Mouse (Mus musculus): ENCODE data around the gene Mt3. TPM values are rescaled to one million over a fixed set of nuclear protein-coding genes. Genes with fewer than 3 reads are reported as not detected.
"Not testable (repeated sequence)": the region's sequence is repeated elsewhere in the genome, so short reads cannot be mapped to it uniquely, and the experiment has no call there.

The Mt3 gene
- total RNA-seq (2021): 4.3 and 8.4 TPM in 2 replicates
- long read RNA-seq, experiment 1, partial matches to known transcripts: 0 of 3 reads
- long read RNA-seq, experiment 1, other reads (novel, unspliced or antisense): 0 of 3 reads
- long read RNA-seq, experiment 2, partial matches to known transcripts: 0 of 3 reads
- long read RNA-seq, experiment 2, other reads (novel, unspliced or antisense): 0 of 3 reads

DNA sequence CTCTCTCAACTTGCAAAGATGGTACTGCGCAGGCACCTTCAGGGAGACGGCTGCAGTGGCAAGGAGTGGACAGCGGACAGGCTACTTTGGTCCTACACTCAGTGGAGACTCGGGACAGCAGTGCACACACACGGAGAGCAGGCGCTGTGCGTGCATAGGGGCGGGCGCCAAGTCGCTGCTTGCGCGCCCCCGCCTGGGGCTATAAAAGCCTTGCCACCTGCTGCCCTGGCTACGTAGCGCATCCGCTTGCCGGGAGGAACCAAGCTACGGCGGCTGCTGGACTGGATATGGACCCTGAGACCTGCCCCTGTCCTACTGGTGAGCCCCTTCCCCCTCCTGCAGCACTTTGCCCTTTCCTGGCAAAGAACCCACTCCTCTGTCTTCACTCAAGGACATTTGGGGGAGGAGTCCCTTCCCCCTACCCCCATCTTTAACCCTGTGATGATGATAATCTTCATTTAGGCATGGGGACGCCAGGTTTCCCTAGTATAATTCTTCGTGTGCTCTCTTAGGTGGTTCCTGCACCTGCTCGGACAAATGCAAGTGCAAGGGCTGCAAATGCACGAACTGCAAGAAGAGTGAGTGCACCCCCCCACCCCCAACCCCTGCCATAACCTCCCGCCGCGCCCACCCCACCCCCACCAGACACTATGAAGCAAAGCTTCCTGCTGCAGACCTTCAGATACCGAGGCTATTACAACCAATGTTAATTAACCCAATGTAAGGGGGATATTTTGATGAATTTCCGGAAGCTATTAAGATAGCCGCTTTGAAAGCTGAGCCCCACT is at the start of gene Mt3:
Mt3 (plus strand) TSS at position 95 of the 788 bp plus-strand sequence.
- peak; percentile 64 for DNase-seq

DNA sequence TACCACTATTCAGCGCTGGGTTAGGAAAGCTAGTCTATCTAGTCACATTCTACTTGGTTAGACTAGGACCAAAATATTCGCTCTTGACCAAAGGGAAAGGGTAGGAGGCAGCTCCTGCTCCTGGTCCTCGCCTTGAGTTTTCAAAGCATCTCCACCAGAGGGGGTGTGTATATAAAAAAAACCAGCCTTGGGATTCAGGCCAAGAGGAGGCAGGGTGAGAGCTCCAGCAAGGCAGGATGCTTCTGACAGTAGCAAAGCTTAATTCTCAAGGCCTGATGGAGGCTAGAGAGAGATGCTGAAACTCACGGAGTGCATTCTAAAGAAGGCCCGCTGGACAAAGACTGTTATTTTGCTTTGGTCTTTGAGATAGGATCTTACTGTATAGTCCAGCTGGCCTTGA is 48.3 kb upstream of the Mt3 start:
- peak; percentile 73 for DNase-seq

DNA sequence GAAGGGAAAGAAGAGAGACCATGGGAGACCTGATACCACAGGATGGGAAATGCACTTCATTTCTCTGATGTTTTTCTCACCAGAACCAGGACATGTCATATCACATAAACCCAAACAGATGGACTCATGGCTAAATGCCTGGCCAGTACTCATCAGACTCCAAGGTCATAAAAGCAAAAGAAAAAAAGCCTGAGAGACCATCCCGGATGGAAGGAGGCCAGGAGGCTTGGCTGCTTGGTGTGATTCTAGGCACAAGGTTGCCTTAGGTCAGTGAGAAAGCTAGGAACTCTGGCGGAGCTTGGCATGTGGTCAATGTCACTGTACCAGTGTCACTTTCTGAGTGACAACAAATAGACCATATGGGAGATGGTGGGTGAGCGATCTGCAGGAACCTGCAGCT is 44.5 kb upstream of the Mt3 start:
- DNase-seq: peak; percentile 80

DNA sequence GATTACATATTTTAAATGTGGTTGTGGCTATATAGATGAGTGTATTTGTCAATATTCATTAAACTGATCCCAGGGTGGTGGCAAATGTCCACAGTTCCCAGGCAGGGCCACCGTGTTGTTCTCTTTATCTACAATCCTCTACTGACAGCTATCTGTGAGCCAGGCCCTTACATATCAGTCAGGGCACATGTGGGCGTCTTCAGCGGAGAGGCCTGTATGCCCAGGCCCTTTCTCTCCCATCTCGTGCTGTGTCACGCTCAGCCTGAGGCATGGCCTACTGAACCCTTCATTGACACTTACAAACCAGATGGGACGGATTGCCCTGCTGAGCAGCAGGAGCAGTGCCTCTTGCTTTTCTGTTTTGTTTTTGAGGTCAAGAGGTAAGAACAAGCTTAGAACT is 43.0 kb upstream of the Mt3 start:
- no peak for DNase-seq

DNA sequence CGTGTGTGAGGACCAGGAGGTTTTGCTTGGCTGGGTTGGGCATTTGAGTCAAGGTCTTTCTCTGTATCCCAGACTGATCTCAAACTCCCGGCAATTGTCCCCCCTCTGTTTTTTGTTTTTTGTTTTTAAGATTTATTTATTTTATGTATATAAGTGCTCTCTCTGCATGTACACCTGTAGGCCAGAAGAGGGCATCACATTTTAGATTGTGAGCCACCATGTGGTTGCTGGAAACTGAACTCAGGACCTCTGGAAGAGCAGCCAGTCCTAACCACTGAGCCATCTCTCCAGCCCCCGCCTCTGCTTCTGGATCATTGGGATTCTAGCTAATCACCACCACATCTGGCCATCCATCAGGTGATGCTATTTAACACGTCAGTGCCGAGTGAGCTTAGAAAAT is 42.6 kb upstream of the Mt3 start:
- no peak for DNase-seq

DNA sequence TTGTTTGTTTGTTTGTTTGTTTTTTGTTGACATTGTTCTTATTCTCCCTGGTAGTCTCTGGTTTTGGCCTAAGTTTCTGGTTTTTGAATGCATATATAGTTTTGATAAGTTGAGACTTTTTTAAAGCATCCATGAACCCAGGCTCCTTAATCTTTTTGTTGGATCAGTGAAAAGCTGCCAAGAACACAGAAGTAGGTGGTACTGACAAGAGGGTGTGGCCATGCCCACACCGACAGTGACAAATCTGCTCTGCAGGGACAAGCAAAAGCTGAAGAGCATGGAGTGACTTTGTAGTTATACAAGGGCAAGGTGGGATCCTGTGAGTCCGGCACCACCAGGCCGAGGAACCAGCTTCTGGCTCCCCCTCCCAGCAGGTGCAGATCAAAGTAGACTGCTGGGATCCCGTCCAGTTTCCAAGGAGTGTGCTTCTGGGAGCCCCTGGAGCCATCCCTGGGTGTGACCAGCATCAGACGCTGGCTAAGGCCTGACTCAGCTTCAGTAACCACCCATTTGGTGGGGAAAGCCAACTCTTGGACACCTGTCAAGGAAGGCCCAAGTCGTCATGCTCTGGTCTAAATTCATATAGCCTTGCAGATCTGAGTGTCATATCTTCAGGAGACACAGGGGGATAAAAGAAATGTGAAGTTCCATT is 41.8 kb upstream of the Mt3 start:
- no peak for DNase-seq

DNA sequence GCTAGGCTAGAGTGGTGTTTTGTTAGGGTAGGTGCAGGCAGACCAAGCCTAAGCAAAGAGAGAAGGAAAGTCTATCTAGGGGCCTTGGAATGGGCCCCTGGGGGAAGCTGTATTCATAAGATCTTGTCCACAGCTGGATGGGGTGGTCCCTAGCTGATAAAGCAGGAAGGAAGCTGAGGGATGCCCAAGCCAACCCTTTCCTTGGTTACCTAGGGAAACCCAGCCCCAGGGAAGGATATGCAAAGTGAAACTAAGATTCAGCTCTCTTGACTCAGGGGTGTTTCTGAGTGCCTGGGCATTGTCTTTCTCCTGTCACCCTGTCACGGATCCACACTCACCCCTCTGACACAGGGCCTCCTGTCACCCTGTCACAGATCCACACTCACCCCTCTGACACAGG is 39.0 kb upstream of the Mt3 start:
- no peak for DNase-seq

DNA sequence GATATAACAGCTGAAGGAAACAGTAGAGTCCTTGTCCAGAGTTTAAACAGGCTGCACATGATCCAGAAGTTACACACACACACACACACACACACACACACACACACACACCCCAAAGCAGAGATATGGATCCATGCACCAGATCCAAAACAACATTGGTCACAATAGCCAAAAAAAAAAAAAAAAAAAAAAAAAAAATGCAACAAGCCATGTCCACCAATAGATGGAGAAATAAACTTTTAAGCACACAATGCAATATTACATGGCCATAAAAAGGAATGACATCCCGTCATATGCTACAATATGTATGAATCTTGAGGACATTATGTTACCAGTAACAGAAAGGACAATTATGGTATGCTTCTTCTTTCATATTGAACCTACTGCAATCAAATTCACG is 38.4 kb upstream of the Mt3 start:
- DNase-seq: no peak

DNA sequence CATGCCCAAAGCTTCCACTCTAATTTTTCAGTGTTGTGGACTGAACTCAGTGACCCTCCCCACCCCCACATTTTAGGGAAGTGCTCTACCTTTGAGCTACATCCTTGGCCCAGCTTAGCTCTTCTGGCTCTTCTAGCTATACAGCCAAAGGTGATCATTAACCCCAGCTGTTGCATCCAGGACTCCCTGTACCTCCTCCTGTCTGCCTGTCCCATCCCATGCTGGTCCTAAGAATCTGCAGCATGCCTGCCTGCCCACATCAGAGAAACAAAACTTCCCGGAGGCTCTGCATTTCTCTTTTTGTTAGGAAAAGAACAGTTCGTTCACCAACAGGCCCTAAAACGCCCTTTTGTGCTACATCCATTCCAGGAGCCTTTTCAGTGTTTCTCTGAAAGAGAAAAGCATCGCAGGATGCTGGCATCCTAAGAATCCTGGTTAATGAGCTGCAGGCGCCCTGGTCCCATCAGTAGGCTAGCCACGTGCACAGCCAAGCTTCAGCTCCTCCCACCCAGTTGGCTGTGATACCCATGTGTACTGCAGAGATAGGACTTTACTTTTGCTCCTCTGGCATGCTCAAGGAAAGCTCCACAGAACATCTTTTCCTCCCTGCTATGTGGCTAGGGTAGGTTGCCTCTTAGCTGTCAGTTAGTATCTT is 33.5 kb upstream of the Mt3 start:
- no peak for DNase-seq

DNA sequence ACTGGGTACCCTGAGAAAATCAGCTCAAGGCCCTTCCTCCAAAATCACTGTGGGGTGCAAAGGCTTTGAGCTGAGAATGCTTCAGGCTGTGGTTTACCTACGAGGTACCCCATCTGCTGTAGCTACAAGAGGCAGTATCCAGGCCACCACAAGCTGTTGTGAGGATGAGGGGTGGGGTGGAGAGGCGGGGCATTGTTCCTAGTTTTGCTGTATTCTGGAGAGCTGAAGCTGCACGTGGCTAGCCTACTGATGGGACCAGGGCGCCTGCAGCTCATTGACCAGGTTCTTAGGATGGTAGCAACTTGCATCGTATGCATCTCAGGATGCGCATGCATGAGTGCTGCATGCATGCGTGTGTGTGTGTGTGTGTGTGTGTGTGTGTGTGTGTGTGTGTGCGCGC is 30.8 kb upstream of the Mt3 start:
- DNase-seq: no peak

DNA sequence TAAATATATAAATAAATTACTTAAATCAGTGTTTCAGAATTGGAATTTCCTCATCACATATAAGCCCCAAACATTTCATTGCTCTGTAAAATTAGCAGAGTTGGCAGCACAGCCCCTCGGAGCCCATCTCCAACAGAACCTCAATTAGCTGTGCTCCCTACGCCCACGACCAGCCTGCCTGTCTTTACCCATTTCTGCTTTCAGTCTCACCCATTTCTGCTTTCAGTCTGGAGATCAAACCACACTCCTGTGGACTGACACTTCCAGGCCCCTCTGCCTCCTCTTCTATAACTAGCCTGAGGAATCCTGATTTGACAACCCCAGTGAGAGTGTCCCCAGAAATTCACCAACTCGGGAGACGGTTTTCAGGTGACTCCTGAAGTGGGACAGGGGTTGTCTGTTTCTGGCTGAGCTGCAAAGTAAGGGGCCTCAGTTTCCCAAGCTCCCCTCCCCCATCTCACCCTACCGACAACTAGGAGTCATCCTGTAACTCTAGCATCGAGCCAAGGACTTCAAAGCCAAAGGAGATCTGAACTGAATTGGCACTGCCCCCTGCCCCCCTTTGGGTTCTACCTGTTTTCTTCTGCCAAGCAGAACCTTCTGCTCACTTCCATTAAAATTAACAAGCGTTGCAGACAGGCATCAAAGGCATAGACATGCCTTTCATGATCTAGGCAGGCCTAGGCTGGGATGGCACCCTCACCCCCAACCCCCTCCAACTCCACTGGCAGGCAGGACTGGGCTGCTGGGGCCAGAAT is 29.5 kb upstream of the Mt3 start:
- DNase-seq: no peak

DNA sequence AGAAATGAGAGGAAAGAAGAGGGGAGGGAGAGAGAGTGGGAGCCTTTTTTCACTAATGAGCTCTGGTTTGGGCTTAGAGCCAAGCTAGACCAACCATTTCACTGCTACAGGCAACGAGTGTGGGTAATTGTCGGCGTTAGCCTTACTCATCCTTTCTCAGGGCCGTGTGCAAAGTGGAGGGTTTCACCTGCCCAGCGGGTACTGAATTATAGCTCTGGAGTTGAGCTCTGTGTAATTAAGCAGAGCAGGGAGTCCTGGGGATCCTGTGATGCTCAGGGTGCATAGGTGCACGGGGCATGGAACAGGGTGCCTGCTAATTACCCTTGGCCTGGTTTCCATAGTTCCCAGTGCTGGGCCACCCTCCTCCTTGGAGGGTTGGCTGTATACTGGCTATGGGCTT is 24.7 kb upstream of the Mt3 start:
- DNase-seq: no peak

DNA sequence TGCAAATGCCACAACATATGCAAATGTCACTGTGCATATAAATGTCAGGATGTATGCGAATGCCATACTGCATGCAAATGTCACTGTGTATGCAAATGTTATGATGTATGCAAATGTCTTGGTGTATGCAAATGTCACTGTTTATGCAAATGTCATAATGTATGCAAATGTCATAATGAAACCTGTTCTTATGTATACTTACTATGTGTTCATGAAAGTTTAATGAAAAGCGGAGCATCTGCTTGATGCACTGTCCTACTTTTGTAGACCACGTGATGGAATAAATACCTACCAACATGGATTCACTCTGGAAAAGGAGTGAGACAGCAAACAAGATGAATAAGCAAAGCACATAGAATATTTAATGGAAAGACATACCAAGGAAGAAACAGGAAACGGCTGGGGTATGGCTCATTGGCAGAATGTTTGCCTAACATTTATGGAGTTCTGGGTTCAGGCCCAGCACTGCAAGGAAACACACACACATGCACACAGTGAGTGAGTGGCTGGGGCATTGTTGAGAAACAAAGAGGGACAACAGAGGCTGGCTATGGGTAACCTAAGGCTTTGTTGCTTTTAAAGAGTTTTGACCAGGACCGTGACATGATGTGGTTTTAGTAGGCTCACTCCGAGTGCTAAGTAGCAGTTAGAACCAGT is 23.1 kb upstream of the Mt3 start:
- DNase-seq: no peak

DNA sequence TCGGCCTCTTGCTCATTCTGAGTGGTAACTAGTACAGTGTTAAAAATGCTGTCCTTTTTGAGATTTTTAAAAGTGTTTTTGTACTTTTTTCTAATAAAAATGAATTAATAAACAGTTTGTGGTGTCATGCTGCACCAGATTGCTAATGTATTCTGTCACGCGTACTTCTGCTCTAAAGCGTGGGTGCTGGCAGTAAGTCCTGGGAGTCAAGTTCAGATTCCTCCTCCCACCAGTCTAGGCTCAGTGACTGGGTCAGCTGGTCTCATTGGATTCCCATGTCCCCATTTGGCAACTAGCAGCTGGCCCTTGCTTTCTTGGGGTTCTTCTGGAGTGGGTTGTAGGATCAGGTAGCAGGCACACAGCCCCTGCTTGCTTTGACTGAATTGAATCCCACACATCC is 22.3 kb upstream of the Mt3 start:
- DNase-seq: no peak

DNA sequence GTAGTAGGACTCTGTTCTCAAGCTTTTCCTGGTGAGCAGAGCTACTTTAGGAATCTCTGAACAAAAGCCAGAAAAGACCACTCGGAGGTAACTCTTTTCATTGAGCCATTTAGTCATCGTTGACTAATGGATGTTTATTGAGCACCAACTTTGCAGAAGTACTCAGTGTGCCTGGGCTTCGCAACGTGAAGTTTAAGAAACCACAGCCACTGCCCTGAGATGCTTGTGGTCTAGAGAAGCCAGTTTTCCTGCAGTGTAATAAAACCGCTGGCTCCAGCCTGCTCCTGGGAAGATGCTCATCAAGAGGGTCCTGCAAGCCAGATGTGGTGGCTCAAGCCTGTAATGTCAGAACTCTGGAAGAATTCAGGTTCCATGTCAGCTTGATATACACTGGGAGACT is 20.3 kb upstream of the Mt3 start:
- DNase-seq: no peak

DNA sequence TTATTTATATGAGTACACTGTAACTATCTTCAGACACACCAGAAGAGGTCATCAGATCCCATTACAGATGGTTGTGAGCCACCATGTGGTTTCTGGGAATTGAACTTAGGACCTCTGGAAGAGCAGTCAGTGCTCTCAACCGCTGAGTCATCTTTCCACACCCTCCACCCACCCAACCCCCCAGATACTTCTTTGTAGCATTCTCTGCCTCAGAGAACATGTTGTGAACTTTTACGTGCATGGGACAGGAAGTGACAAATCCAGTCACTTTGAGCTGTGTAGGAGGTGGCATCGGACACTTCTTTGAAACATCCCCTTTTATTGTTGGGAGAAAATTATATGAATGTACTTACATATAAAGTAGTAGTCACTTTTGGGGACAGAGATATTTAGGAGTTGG is 17.8 kb upstream of the Mt3 start:
- not testable (repeated sequence) for DNase-seq

DNA sequence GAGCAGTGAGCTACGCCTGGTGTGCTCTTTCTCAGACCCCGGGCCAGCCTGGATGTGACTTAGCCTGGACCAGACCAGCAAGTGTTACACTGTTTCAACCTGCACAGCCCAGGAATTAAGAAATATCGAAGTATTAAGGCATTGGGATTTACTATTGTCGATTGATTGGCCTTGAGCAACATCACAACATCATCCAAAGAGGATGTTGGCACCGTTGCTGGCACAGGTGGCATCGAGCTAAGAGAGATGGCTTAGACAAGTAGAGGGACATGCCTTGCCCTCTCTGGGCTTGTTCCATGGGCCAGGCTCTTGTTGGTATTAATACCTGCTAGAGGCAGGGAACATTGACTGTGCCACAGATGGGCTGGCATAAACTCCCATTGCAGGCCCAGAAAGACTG is 16.9 kb upstream of the Mt3 start:
- no peak for DNase-seq

DNA sequence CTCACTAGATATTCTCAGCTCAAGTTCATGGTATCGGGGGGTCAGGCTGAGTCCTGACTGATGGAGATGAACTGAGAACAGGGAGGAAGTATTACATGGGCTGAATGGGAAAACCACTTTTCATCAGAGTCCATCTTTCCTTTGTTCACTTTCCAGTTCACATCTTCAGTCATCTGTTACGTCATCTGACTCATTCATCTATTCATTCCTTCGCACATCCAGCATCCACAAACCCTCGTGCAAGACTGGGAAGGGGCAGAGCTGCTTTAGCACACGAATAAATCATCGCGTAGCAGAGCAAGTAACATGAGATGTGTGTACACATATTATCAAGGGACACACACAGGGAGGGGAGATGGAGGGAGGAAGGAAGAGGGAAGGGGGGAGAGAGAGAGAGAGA is 16.2 kb upstream of the Mt3 start:
- DNase-seq: no peak

DNA sequence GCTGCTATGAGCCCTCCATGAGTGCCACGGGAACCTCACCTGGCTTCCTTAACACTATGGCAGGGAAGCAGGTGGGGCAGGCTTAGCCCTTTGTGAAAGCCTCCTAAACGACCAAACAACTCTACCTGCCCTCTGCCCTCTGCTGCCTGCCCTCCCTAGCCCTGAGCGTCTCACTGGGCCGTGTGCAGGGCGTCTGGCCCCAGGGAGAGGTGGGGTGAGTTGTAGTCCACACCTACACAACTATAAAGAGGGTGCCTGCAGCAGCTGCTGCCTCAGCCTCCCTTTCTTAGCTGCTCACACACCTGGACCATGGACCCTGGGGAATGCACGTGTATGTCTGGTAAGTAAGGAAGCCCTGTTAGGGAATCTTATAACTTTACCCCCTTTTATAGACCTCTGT is 15.5 kb upstream of the Mt3 start, which contains the start of gene Mt4:
Mt4 (plus strand) TSS at position 265 of the 400 bp plus-strand sequence.
- DNase-seq: no peak

DNA sequence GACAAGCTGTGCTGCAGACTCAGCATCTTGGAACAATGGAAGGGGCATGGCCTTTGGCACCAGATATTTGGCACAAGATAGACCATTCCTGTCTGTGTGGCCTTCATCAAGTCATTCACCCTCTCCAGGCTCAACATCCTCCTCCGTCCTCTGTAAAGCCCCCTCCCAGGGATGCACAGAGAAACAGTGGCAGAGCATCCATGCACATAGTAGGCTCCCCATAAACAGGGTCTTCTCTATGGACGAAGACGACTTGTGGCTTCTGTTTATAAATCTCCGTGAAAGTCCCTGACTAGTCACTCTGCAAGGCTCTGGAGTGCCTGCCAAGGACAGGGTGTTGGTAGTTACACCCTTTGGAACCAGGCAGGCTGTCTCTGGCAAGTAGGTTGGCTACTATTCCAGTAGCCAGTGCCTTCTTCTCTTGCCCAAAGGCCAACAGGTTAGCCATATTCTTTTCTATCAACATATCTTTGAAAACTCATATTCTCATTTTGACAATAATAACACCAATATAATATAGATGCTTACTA is 12.1 kb upstream of the Mt3 start:
- peak; percentile 9 for DNase-seq

DNA sequence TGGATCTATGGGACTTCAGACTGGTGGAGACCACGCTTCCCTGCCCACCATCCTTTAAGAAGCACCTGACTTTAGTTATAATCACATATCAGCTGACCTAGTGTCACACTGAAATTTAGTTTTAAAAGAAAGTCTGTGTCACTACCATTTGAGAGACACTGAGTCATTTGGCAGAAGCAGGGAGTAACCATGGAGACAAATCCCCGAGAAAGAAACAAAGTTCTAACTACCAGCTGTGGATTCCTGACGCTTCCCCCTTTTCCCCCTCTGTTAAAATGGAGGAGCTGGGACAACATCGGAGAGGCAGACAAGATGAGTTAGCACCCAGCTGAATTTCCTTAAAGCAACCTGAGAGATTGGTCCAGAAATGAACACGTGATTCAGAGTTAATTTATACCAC is 4.2 kb upstream of the Mt3 start:
- DNase-seq: no peak

DNA sequence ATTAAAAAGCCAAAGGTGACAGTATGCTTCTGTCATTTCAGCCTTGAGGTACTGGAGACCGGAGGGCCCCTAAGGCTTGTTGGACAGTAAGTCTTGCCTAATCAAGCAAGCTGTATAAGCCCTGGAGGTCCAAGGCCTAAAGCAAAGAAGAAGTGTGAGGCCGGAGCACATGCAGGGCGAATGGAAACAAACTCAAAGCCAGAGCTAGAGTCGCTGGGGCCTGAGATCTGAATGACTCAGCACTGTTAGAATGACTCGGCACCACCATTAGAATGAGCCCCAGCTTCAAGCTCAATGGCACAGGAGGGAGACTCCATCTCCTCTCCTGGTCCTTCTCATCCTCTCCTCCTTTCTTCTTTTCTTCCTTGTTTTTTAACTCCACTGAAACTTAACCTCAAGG is 1.5 kb upstream of the Mt3 start:
- DNase-seq: no peak

All from adrenal gland, postnatal 14 days (tissue).